Mouse (Mus musculus) heart, adult 9 months (tissue): ENCODE measurements around the gene Dclk2.

Experiments
- DNase-seq, 2 experiments: peaks; one replicate each; pipeline ENCODE4 v3.0.0; 2022; ENCODE audit warnings: low spot score in 2 of 2

Dclk2 gene

DNA sequence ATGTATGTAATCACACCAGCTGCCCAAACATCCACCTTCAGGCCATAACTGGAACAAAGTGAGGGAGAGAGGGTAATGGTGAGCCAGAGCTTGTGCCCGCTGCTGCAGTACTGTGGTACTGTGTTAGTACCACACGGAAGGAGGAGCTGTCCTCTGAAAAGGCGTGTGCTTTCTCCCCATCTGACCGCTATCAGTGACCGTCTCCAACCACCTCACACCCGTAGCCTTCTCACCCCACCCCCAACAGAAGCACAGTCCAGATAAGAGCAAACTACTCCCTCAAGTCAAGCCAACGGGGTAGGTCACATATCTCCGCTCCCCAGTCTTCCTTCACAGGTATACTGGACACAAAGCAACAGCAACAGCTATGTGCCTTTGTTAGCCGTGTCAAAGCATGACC, 121.6 kb downstream of the Dclk2 start:
- no peak for DNase-seq

DNA sequence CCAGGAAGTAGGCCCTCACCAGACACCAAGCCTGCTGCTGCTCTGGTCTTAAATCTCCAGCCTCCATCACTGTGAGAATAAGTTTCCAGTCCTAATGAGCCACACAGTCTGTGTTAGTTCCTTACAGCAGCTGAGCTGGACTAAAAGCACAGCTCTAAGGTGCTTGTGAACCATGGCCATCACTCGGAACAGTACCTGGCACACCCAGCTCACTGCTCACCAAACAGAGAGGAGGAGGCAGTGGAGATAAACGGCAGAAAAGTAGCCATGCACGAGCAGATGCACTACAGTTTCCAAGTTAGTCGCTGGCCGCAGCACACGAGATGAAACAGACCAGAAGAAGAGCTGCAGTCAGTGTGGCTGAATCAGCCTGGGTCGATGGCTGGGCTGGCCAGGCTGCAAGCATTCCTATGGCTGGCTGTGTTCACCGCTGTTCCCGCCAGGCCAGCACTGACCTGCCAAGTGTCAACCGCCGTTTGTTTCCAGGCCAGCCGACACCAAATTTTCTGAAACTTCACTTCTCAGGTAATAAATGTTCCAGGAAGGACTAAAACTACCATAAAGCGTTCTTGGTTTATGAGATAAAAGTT, 122.7 kb downstream of the Dclk2 start:
- DNase-seq, result no peak

DNA sequence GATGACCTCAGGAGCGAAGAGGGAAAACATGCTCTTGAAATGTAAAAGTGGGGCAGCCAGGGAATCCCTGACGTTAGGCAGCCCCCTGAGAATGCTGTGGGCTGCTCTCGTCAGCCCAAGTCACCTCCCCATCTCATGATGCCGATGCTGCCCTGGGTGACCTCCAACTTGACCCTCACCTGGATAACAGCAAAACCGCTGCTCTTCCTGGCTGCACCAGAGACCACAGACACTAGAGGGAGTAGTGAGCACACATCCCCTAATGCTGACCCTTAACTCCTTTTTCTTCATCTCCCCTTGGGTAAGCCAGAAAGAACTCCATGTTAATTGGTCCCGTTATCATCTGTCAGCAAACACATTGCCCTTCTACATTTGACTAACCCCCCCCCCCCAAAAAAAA, 123.9 kb downstream of the Dclk2 start:
- DNase-seq, result no peak

DNA sequence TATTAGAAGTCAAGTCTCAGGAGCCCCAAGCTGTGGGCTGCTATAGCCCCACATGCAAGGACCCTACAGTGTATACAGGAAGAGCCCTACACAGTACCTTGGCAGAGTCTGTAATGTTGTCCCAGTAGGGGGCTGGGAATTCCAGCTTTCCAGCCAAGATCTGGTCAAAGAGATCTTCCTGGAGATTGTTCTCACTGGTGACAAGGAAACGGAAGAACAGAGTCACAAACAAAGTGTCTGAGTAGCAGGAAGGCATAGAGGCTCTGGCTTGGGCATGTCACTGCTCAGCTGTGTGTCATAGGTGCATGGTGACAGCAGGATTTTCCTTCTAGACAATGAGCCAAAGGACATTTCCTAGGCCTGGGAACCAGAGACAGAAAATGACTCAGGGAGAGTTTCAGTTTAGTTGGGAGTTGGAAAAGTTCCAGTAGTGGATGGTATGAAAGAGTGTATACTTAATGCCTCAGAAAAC, 126.9 kb downstream of the Dclk2 start:
- peak; percentile 41 to 74 for DNase-seq

DNA sequence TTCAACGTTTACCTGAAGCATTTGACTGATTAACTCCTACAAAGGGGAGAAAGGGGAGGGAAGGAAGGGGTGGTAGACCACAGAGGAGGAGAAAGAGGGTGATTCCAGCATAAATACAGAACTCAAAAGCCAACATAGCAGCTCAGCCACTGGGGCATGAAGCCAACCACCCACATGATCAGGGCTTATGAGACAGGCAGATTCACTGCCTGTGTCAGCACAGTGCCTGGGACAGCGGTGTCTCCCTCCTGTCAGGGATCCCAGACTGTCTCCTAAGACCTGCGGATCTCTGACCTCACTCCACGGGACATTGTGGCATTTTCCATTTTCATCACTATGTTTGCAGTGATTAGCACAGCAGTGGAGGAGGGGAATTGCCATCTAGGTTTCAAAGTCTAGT, 127.4 kb downstream of the Dclk2 start:
- DNase-seq, result no peak

DNA sequence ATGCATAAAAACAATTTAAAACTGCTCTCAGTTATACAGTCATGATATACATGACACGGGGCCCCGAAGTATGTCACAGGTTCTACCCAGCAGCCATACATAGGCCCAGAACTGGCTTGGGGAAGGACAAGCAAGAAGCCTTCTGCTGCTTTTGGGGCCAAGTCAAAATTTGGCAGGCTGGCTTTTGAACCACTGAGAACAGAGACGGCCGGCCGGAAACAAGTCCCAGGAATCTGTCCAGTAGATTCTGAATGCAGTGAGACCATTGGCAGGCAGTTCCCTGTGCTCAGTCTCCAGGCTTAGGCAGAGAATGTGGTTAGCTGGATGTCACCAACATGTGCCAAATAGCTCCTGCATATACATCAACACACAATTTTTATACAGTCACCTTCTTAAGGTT, 130.9 kb downstream of the Dclk2 start:
- DNase-seq, result peak in 1 of 2 experiments; percentile 23

DNA sequence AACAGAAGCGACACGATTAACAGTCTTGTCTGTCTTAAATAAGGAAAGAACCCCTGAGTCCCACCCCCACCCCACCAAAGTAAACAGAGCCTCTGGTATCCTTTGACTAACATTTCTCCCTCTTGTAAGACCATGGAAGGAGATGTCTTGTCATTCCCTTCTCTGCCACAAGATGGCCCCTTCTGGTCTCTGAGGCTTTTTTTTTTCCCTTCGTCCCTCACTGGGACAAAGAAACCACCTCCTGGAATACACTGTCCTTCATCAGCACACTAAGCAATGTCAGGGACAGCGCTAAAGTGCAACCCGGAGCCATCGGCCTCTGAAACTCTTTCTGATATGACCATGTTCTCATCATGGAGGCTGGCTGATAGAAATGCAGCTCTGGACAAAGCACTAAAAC, 131.9 kb downstream of the Dclk2 start:
- peak in 1 of 2 experiments; percentile 54 for DNase-seq

DNA sequence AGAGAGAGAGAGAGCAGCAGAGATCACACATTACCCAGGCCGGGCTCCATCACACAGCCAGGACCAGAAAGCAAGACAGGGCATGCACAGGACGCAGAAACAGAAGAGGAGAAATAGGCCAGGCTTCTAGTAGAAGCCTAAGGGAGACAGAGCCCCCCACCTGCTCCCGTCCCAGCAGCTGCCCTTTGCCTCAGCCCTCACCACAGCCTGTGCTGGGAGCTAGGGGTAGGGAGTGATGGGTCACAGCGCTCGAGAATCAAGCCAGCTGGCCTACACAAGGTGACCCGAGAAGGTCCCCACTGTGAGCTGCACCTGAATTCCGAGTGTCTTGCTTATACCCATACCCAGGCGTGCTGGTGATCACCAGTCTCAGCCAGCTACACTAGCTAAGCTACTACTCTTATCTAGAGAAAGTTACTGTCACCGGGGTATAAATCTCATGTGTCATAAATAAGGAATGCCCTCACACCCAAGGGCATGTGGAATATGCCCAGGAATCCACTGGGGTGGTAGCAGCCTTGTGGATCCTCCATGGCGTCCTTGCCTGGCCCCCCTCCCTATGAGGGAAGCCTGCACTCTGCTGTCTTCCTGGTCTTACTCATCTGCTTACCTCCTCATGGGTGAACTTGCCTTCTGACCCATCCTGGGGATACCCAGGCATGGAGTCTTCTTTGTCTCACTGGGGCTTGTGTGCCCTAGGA, 133.1 kb downstream of the Dclk2 start:
- no peak for DNase-seq

DNA sequence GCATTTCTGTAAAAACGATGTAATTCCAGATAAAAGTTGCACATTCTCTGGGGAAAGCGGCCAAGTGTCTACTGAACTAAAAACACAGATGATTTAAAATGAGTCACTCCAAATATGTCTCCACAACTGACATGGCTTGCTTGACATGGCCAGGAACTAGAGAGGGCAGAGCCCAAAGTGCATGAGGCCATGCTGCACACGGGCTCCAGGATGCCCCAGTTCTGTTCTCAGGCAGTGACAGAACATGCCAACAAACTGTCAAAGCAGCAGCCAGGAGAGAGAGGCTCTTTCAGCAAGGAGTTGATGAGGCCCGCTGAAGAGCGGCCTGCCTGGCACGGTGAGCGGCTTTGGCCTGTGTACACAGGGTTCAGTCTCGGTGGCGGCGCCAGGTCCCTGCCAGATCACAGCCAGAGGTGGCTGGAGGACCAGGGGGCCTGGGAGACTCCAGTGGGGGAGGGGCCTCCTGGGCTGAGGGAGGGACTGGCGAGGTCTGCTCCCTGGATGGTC, 133.8 kb downstream of the Dclk2 start:
- peak; percentile 69 to 71 for DNase-seq

DNA sequence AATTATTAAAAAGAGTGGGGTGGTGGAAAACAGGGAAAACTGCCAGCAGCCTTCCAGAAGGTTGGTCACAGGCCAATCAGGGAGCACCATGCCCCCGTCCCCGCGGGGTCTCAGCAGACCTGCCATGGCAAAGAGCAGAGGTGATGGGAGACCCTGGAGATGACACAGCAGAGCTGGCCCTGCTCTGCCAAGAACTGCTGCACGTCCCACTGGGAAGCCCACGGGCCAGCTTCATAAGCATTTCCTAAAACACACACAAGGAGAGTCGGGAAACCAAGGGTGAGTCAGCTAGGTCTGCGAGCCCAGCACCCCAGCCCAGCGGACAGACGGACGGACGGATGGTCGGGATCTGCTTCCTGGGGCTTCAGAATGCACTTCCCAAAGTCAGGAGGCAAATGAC, 134.4 kb downstream of the Dclk2 start:
- no peak for DNase-seq

DNA sequence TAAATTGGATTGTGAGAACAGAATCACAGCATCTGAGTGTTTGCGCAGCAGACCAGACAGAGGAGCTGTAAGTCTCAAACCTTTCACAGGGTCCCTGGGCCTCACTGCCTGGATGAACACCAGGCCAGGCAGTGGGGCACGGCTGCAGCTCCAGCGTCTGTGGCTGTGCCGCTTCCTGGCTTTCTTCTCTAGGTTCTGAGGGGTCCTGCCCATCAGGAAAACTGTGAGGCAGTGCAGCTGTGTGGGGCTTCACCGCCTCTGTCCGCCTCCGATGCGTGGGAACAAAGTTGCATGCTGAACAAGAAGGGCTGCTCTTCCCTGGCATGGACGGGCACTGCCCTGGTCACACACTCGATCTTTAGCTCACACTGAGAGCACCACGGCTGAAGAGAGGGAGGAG, 135.7 kb downstream of the Dclk2 start:
- no peak for DNase-seq

DNA sequence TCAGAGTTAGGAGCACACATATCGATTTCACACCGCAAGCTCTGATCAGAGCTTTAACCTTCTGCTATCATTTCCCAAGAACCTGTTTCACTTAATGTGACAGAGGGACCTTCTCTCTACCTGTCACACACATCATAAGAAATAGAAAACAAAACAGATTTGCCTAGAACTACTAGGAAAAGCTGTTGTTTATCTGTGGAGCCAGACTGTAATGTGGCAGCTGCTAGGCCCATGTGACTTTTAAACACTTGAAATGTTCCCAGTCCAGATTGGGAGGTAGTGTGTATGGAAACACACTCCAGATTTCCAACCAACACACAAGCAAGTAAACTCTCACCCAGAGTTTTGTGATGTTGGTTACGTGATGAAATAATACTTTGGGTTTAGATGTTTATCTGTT, 136.6 kb downstream of the Dclk2 start:
- no peak for DNase-seq

DNA sequence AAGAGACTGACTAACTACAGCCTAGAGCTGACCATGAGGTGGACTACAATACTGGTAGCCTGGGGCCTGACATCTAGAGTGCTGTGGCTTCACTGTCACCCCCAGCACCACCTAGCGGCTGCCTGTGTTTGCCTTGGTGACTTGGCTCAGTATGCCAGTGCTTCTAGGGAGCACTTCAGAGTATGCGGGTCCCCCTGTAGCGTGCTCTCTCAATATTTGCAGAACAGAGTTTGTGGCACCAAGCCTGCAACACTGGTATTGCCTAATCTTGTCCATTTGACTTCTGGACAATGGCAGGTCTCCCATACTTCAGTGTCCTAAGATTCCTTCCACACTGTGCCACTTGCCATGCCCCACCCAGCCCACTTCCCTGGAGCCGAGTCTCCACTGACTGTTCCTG, 140.9 kb downstream of the Dclk2 start:
- no peak for DNase-seq

DNA sequence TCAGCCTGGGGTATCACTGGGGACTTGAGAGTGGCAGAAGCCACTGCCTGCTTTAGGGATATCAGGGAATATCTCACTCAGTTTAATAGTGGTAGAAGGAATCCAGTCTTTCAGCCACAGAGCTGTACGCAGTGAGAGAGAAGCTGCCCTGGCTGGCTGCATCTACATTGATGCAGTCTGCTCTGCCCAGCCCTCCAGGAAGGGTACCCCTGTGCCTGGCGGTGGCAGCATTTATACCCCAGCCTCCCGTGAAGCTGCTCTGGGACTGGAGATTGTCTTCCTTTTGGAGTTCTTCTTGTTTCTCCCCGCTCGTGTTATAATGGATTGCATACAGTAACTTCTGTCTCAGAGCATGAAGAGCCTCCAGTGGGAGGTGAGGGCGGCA, 145.2 kb downstream of the Dclk2 start:
- no peak for DNase-seq

DNA sequence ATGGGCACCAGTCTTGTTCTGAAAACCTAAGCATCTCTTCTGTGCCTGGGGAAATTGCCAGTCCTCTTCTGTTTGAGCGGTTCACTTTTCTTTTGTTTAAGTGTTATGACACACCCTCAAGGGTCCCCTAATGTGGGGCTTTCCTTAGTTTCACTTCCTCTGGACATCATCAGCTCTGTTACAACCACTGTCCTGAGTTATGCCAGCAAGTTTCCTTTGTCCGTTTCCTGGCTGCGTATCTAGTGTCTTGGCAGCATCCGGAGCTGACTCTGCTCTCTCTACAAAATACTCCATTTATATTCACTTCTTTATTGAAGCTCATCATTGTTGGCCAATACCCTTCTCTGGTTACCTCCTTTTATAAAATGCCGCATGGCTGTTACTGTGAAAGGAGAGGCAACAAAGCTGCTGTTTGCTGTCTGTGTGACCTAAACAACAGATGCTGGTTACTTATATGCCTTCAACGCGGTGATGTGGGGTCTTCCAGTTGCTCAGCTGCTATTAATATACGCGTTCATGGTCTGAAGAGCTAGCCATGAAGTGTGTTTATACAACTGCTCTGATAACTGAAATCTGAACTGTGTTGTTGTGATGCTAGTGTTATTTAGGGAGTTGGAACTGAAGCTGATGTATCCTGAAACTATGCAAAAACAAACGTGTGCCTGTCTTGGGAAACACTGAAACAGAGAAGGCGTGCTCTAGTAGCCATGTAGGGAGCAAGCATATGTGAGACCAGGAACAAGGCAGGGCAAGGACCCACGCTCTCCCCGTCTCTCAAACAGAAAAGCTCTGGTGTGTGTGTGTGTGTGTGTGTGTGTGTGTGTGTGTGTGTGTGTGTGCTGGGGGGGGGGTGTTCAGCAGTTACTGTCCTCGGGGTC, 145.8 kb downstream of the Dclk2 start:
- DNase-seq, result peak; percentile 13 to 46

DNA sequence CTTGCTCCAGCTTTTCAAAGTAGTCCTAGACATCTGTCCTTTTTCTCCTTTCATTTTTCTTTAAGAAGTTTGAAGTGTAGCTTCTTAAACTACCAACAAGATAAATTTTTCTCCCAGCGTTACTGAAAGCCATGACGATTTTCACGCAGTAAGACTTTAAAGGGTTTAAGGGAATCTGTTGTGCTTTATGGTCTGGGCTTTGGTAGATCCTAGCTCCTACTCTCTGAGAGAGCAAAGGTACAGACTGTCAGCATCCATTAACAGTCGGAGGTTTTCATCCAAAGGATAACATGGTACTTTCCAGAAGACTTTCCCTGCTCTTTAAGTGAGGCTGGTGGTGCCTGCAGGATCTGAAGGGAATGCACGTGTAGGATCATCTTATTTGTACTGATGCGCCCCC, 151.7 kb downstream of the Dclk2 start:
- DNase-seq, result no peak

DNA sequence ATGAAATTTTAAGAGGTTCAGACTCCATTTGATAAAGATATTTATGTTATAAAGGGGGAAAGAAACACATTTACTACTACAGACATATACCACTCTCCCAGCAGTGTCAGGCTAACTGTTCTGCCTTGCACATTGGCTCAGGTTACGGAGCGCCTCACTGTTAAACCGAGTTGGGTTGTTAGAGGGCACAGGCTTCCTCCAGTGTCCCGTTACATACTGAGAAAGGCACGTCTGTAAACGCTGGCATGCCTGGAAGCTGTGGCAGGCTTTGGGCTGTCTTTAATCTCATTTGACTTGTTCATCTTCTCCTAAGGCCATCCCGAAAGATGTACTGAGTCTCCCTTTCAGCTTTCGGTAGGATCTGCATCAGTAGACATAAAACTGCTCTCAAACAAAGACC, 152.1 kb downstream of the Dclk2 start:
- no peak for DNase-seq

DNA sequence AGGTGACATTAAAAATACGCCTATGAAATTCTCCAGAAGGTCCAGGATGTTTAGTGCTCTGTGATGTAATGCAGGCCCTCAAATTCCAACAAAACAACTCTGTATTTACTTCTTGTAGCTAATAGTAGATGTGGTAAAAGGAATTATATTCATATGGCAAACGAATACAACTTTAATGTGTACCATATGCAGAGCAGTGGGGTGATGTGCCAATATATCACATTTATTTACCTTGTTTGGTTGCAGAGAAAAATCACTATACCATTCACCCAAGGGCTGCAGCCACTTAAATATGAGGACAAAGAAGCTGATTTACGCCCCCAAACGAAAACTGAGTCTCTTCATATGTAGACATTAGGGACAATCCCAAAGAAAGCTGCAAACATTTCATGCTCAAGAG, 158.2 kb downstream of the Dclk2 start:
- DNase-seq, result no peak

DNA sequence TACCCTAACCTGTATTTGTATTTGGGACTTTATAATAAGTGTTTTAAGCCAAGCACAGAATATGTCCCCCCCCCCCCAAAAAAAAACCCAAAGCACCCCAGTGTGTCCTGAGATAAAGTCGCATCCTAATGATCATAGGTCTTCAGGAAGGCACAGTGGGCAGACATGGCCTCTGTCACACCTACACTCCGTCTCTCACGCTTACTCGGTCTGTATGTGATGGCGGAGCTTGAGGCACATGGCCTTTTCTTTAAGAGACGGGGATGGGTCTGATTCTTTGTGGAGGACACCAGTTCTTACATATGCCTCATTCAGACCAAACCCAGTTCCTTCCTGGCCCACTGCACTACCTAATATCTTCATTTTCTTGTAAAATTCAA, 158.6 kb downstream of the Dclk2 start:
- DNase-seq, result no peak

DNA sequence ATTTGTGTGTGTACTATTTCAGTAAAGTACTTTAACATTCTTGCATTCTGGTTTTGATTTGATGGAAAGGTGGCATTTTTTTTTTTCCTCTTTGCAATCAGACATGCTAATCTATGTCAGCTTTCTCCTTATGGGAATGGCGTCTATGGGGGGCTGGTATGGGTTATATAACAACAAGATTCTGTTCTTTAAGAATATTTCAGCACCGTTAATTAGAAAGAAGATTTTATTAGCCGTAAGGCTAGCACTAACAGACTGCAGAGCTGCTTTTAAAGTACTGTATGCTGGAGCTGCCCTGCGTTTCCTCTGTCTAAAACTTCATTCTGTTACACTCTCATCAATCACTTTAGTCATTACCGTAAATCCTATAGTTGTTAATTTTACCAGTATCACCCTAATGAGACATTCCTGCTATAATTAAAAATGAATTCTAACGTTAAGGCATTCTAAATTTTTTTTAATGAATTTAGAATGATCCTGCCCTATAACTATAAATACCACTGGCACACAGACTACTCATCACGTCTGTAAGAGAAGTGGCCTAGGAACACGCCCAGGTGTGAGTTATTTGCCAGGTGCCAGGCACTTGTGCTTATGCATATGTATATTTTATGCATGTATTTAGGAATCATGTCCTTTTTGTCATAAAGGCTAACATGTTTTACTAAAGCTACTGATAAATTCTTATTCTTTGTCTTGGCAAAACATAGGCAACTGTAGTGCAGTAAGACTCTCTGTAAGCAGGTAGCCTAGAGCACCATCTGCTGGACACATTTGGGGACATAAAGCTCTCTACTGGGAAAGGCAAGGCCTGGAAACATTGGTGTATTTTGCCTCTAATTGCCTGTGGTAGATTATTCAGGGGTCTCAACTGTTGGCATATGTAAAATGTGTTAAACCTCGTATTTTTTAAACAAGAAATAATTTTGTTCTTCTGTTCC, 159.3 kb downstream of the Dclk2 start:
- peak in 1 of 2 experiments; percentile 46 for DNase-seq

DNA sequence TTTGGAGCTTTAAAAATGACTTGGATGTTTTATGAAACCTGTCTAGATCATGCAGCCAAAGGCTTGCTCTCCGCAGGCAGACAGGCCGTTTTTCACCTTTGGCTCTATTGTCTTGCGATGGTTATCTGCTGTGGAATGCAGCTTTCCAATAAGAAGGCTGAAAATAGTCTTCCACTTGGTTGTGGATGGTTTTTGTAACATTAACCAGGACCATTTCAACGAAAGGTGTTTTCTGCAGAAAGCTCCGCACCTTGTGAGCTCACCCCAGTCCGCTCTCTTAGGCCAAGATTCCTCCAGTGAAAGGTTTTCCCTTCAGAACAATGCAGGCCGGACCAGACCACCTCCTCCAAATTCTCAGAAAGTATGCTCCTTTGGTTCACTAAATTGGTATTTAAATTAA, 160.2 kb downstream of the Dclk2 start:
- DNase-seq, result no peak

DNA sequence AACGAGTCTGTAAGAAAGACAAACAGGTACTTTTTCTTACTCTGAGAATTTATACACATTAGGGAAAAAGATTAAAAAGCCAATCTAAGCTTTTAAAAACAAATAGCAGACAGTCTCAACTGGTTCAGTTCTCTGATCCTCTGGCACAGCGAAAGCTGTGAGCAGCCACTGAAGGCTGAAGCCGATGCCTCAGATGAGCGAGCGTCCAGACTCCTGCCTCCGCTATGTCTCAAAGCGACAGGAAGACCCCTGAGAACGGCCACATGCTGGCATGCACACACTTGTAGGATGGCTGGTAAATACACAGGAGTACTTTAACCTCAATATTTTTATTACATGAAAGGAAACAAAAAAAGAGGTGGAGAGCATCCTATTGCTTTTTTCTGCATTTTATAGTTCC, 160.8 kb downstream of the Dclk2 start:
- no peak for DNase-seq
